Mouse (Mus musculus) bone marrow macrophage, adult 2 months (primary cell): ENCODE results near the gene Popdc2.

Experiments
- CTCF ChIP-seq: IDR thresholded peaks from 2 replicates; pipeline ENCODE4 v1.5.1; 2012; ENCODE audit warnings: low read depth, mild to moderate bottlenecking, low read length, moderate library complexity
- POLR2A ChIP-seq: IDR thresholded peaks from 2 replicates; pipeline ENCODE4 v1.6.1; 2012; ENCODE audit warnings: mild to moderate bottlenecking, low read depth, low read length, borderline replicate concordance

- TF ChIP-seq CTCF (no peak), POLR2A (no peak)
Observed at GRCm38 (mm10) chr16:38348217-38348761, 13.7 kb upstream of the Popdc2 start.
